Mouse (Mus musculus) intestine, embryonic 16.5 days (tissue): Measurements from ENCODE around the gene Appl2. TPM values are rescaled to one million over a fixed set of nuclear protein-coding genes. Genes with fewer than 3 reads are reported as not detected.

Source experiments
- ATAC-seq: fragments of 200-750 bp; cut with Nextera tagmentation; 2 replicates; pipeline ENCODE4 v1.8.0; 2017; ENCODE audit warnings: moderate TSS enrichment, moderate library complexity
- H3K27ac ChIP-seq: fragments of 300-500 bp; sonication (generic); 2 replicates; pipeline ENCODE4 v1.5.1; 2014; ENCODE audit warnings: mild to moderate bottlenecking, low read length
- H3K27me3 ChIP-seq: fragments of 300-500 bp; sonication (generic); replicated peaks from 2 replicates; pipeline ENCODE4 v1.6.1; 2014; ENCODE audit warnings: low read length, control low read depth, mixed read lengths; ENCODE audit not compliant: control insufficient read depth, insufficient read depth
- H3K36me3 ChIP-seq: fragments of 300-500 bp; sonication (generic); 2 replicates; pipeline ENCODE4 v1.6.1; 2014; ENCODE audit warnings: low read length, control low read depth; ENCODE audit not compliant: control insufficient read depth, insufficient read depth
- H3K4me1 ChIP-seq: fragments of 300-500 bp; sonication (generic); 2 replicates; pipeline ENCODE4 v1.6.1; 2014; ENCODE audit warnings: low read length, control low read depth, mixed read lengths; ENCODE audit not compliant: control insufficient read depth, insufficient read depth
- H3K4me2 ChIP-seq: fragments of 300-500 bp; sonication (generic); 2 replicates; pipeline ENCODE4 v1.6.1; 2014; ENCODE audit warnings: low read depth, low read length, control low read depth
- H3K4me3 ChIP-seq: fragments of 300-500 bp; sonication (generic); 2 replicates; pipeline ENCODE4 v1.5.1; 2014; ENCODE audit warnings: mild to moderate bottlenecking, low read length
- H3K9ac ChIP-seq: fragments of 300-500 bp; sonication (generic); 2 replicates; pipeline ENCODE4 v1.6.1; 2014; ENCODE audit warnings: low read depth, low read length
- H3K9me3 ChIP-seq: fragments of 300-500 bp; sonication (generic); 2 replicates; pipeline ENCODE4 v1.6.1; 2016; ENCODE audit warnings: low read length, control low read depth; ENCODE audit not compliant: control insufficient read depth
- WGBS: fragments of 180-500 bp; shearing (Covaris S2); extraction: QIAGEN DNeasy Blood & Tissue Kit; methylation state at CpG from one replicate; pipeline ENCODE4 v1.1.7; 2014; 5-methylcytosine and 5-hydroxymethylcytosine counted together
- polyA plus RNA-seq: library from polyadenylated mRNA; unstranded; fragments of >200 nt; fragmentation: Nextera tagmentation; extraction: Ambion mirVana; gene quantifications from 2 replicates; pipeline ENCODE4 v1.2.1, GENCODE M21; 2015

Appl2 gene
- polyA plus RNA-seq, 1 experiment from 2014 or later: 50.4 TPM

DNA sequence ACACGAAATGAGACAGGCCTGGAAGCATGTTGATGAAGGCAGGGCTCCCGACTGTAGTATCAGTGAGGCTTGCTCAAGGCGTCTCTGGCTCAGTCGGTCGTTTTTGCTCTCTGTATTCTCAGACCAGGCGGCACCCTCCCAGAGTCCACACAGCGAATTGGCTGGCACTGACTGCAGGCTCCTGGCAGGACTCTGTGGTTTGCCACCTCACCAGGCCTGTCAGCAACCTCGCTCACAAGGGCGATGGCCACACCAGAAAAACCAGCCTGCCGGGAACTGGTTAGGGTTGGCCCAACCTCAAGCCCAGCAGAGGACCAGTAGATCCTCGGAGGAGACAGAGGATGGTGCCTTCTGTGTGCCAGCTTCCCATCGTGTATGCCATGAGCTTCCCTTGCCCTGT lies 23.7 kb downstream of the Appl2 start:
- H3K9ac ChIP-seq: no peak overlapping the region
- no peak overlapping the region for H3K4me2 ChIP-seq
- H3K4me1 ChIP-seq: no peaks in the 10 kb centered on the region
- WGBS: 90% methylated on average over 12 of the region's 12 CpGs
- H3K9me3 ChIP-seq: no peaks in the 10 kb centered on the region
- H3K4me3 ChIP-seq: no peak overlapping the region
- no peaks in the 10 kb centered on the region for H3K27me3 ChIP-seq
- H3K27ac ChIP-seq: no peak overlapping the region
- ATAC-seq: no peak
- peaks cover 9% of the 10 kb centered on the region for H3K36me3 ChIP-seq

DNA sequence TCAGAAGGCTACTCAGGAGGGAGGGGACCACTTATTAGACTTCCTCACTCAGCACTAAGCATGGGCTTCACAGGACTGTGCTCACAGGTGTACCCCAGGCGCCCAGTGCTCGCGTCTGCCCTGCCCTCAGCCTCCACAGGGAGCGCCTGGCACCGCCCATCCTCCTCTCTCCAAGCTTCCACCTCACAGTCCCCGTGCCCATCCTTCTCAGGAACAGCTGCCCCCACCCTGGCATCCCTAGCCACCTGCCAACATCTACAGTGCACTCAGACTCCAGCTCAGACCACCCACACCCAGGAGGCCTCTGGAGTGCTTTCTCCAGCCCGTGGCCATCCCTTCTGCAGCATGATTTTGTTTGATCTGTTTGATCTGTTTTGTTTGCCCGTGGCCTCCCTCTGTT lies 24.5 kb downstream of the Appl2 start:
- H3K4me1 ChIP-seq: no peaks in the 10 kb centered on the region
- no peak for ATAC-seq
- WGBS: 75% methylated on average over 8 of the region's 8 CpGs

DNA sequence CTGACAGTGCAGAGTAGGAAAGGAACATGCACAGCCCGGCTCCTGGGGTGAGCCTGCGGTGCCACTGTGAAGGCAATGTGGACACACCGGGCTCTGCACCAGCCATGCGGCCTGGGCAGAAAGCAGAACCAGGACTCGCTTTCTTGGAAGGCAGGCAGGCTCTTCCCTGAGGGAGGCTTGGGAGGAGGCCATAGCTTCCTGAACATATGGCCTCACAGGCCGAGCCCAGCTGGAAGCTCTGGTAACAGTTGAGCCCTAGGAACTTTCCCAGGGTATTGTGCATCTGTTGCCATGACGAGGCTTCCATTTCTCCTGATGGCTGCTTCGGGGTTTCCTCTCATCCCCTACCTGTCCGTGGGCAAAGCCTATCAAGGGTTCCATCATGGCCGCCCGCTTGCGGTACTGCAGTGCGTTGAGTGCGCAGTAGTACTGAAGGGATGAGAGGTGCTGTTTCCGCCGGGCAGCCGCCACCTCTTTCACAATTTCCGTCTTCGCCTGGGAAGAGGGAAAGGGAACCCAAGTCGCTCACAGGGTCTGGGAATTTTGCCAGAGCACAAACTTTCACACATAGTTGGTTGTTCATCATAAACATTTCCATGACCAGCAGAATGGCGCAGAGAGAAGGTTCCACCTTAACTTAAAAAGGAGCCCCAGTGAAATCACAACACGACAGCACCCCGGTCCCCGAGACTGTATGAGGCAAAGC lies 28.0 kb downstream of the Appl2 start:
- 84% methylated on average over 24 of the region's 24 CpGs for WGBS
- H3K36me3 ChIP-seq: peaks cover 9% of the 10 kb centered on the region
- no peak overlapping the region for H3K4me3 ChIP-seq
- H3K4me2 ChIP-seq: no peak overlapping the region
- no peaks in the 10 kb centered on the region for H3K9me3 ChIP-seq
- no peaks in the 10 kb centered on the region for H3K4me1 ChIP-seq
- no peaks in the 10 kb centered on the region for H3K27me3 ChIP-seq
- no peak overlapping the region for H3K27ac ChIP-seq
- H3K9ac ChIP-seq: no peak overlapping the region
- ATAC-seq: no peak

More for the DNA sequence above, 24.5 kb downstream of the Appl2 start:
- H3K9ac ChIP-seq: no peak overlapping the region
- peaks cover 9% of the 10 kb centered on the region for H3K36me3 ChIP-seq
- H3K4me3 ChIP-seq: no peak overlapping the region
- H3K4me2 ChIP-seq: no peak overlapping the region
- no peaks in the 10 kb centered on the region for H3K9me3 ChIP-seq
- no peaks in the 10 kb centered on the region for H3K27me3 ChIP-seq
- H3K27ac ChIP-seq: no peak overlapping the region

DNA sequence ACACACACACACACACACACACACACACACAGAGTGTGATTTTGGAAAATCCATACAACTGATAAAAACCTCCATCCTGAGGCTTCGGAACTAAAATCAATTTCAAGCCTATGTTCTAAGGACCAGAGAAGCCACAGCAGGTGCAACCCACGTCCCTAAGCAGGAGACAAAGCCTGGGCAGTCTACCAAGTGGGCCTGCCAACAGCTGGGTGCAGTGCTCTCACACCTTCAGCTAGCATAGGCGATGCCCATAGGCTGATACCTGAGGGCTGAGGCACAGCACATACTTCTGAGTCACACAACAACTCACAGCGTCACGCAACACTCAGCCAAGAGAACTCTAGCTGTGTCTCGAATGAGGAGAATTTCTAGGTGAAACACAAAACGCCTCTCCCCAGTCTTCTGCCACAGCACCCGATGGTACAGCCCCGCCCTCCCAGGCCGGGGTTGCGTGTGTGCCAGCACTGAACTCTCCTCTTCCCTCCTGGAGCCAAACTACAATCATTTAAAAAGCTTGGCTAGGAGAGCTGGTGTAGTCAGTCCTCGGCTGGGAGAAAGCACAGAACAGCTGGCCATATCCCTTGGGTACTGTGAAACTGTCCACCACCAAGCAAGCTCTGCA lies 29.6 kb downstream of the Appl2 start:
- no peak overlapping the region for H3K4me2 ChIP-seq
- WGBS: 86% methylated on average over 12 of the region's 12 CpGs
- H3K27ac ChIP-seq: no peak overlapping the region
- H3K36me3 ChIP-seq: peaks cover 3% of the 10 kb centered on the region; the same call in 1 of the 2 replicates
- no peak overlapping the region for H3K4me3 ChIP-seq
- no peaks in the 10 kb centered on the region for H3K9me3 ChIP-seq
- H3K27me3 ChIP-seq: no peaks in the 10 kb centered on the region
- no peak overlapping the region for H3K9ac ChIP-seq
- H3K4me1 ChIP-seq: no peaks in the 10 kb centered on the region
- ATAC-seq: no peak

DNA sequence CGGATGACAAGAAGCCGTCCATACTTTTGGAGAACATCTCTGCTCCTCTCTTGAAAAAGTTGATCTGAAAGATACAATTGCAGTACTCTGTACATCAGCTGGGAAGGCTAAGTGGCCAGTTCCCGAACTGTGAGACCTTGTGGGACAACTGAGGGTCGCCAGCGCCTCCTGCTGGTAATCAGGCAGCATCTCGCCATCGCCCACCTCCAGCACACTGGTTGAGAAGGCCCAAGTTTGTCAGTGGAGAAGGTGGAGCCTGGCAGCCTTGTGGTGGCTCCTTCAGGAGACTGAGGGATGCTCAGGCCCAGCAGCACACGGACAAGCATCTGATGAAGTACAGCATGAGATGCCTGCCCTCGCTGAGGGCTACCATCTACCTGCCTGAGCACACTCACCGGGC lies 31.2 kb downstream of the Appl2 start:
- H3K4me2 ChIP-seq: no peak overlapping the region
- no peak overlapping the region for H3K27ac ChIP-seq
- no peak for ATAC-seq
- H3K4me3 ChIP-seq: no peak overlapping the region
- WGBS: 62% methylated on average over 10 of the region's 10 CpGs
- H3K4me1 ChIP-seq: no peaks in the 10 kb centered on the region
- no peaks in the 10 kb centered on the region for H3K27me3 ChIP-seq
- no peaks in the 10 kb centered on the region for H3K9me3 ChIP-seq
- no peak overlapping the region for H3K9ac ChIP-seq
- H3K36me3 ChIP-seq: peaks cover 2% of the 10 kb centered on the region; the same call in 1 of the 2 replicates

DNA sequence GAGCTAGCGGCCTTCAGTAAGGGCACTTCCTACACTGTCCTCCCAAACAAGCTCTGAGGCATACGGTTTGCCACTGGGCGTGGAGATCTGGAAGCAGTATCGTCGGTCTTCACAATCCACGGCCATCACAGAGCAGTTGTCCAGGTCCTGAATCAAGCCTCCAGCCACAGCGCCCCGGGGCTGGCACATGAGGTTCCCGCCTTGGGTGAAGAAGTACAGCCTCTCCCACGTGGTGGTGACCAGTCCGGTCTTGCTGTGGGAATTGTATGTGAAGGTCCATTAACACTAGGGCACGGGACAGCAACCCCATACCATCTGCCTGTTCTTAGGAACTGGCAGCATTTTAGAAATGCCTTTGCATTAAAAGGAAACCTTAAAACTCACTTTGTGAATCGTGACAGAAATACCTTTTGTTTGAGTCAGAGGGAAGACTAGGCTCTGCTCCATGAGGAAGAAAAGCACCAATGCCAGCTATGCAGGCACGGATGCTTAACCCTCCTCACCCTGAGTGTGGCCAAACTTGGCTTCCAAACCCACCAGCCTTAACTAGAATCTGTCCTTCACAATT lies 35.8 kb downstream of the Appl2 start:
- Histone ChIP-seq H3K9me3 (no peaks in the 10 kb centered on the region), H3K36me3 (peaks cover 14% of the 10 kb centered on the region), H3K9ac (no peak overlapping the region), H3K4me1 (no peaks in the 10 kb centered on the region), H3K4me3 (no peak overlapping the region), H3K4me2 (no peak overlapping the region), H3K27me3 (no peaks in the 10 kb centered on the region), H3K27ac (no peak overlapping the region)
- ATAC-seq: no peak
- 87% methylated on average over 14 of the region's 14 CpGs for WGBS

DNA sequence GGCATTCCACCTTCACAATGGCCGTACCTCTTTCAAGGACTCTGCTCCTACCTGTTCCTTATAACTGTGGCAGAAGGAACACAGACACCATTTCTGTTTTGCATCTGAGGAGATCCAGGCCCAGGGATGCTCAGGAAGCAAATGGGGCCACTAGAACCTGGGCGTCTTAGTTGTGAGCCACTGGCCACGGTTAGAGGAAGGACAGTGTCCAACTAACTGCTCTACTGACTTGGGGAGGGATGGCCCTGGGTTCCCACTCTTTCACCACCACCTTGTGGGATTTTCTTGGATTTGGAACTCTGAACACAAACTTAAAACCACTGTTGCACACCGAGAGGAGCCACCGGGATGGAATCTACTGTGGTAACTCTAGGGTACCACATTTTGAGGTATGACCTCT lies 36.7 kb downstream of the Appl2 start:
- no peak overlapping the region for H3K4me2 ChIP-seq
- H3K27ac ChIP-seq: no peak overlapping the region
- no peak for ATAC-seq
- peaks cover 16% of the 10 kb centered on the region for H3K36me3 ChIP-seq
- no peaks in the 10 kb centered on the region for H3K27me3 ChIP-seq
- WGBS: 95% methylated on average over 5 of the region's 5 CpGs
- no peaks in the 10 kb centered on the region for H3K9me3 ChIP-seq
- H3K4me3 ChIP-seq: no peak overlapping the region
- H3K4me1 ChIP-seq: no peaks in the 10 kb centered on the region
- no peak overlapping the region for H3K9ac ChIP-seq

DNA sequence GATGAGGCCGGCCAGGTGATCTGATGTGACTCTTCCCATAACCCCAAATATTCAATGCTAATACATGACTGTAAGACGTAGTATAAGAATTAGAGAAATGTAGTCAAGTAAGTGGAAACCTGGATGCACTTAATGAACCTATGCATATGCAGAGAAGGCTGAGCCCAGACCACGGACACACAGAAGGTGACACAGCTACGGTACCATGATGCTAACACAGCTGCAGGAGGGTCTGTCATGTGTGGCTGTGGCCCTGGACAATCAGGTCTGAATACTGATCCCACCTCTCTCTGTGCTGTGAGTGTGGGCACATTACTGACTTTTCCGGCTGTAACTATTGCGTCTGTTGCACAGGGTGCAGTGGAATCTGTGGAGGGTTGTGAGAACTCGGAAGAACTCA lies 38.0 kb downstream of the Appl2 start:
- H3K9me3 ChIP-seq: no peaks in the 10 kb centered on the region
- H3K27ac ChIP-seq: no peak overlapping the region
- H3K4me1 ChIP-seq: no peaks in the 10 kb centered on the region
- H3K9ac ChIP-seq: no peak overlapping the region
- no peak overlapping the region for H3K4me2 ChIP-seq
- no peaks in the 10 kb centered on the region for H3K27me3 ChIP-seq
- no peak overlapping the region for H3K4me3 ChIP-seq
- WGBS: 97% methylated on average over 7 of the region's 7 CpGs
- H3K36me3 ChIP-seq: peaks cover 16% of the 10 kb centered on the region
- ATAC-seq: no peak

DNA sequence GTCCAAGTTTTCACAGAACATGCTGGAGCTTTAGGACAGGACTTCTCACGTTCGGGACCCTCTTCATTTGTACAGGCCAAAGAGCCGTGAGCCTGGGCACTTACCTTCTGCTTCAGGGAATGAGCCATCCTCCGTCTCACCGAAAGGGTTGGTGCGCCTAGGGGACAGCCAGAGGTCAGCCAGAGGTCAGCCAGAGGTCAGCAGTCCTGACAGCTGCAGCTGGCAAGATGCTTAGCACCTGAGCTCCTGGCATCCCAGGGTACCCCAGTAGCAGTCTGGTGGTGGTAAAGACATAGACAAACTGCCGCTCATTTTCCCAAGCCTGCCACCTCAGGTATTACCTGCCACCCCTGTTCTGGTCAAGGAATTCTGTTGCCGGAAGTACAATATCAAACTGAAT lies 39.9 kb downstream of the Appl2 start:
- Histone ChIP-seq H3K4me2 (no peak overlapping the region), H3K27ac (no peak overlapping the region), H3K36me3 (peaks cover 20% of the 10 kb centered on the region), H3K9me3 (no peaks in the 10 kb centered on the region), H3K4me3 (no peak overlapping the region), H3K4me1 (no peaks in the 10 kb centered on the region), H3K27me3 (no peaks in the 10 kb centered on the region), H3K9ac (no peak overlapping the region)
- WGBS: 80% methylated on average over 8 of the region's 8 CpGs
- ATAC-seq: no peak
